Mouse (Mus musculus) heart, embryonic 15.5 days (tissue): ENCODE data around the gene Itpr1. TPM values are rescaled to one million over a fixed set of nuclear protein-coding genes. Genes with fewer than 3 reads are reported as not detected.

Experiments used
- ATAC-seq: fragments of 200-750 bp; cut with Nextera tagmentation; replicated peaks from 2 replicates; pipeline ENCODE4 v1.8.0; 2017; ENCODE audit warnings: low read depth, moderate TSS enrichment; ENCODE audit not compliant: insufficient number of reproducible peaks, insufficient read depth, low FRiP score
- H3K27ac ChIP-seq: fragments of 300-500 bp; sonication (generic); 2 replicates; pipeline ENCODE4 v1.5.1; 2015; ENCODE audit warnings: mild to moderate bottlenecking, inconsistent platforms
- H3K27me3 ChIP-seq: fragments of 300-500 bp; sonication (generic); 2 replicates; pipeline ENCODE4 v1.6.1; 2015; ENCODE audit warnings: inconsistent platforms
- H3K36me3 ChIP-seq: fragments of 300-500 bp; sonication (generic); 2 replicates; pipeline ENCODE4 v1.6.1; 2015; ENCODE audit warnings: mild to moderate bottlenecking, inconsistent platforms
- H3K4me1 ChIP-seq: fragments of 300-500 bp; sonication (generic); replicated peaks from 2 replicates; pipeline ENCODE4 v1.6.1; 2015; ENCODE audit warnings: inconsistent platforms
- H3K4me2 ChIP-seq: fragments of 300-500 bp; sonication (generic); 2 replicates; pipeline ENCODE4 v1.6.1; 2015; ENCODE audit warnings: inconsistent platforms, mild to moderate bottlenecking, moderate library complexity
- H3K4me3 ChIP-seq: fragments of 300-500 bp; sonication (generic); 2 replicates; pipeline ENCODE4 v1.5.1; 2015; ENCODE audit warnings: mild to moderate bottlenecking, inconsistent platforms
- H3K9ac ChIP-seq: fragments of 300-500 bp; sonication (generic); 2 replicates; pipeline ENCODE4 v1.6.1; 2015; ENCODE audit warnings: mild to moderate bottlenecking, inconsistent platforms
- H3K9me3 ChIP-seq: fragments of 300-500 bp; sonication (generic); replicated peaks from 2 replicates; pipeline ENCODE4 v1.6.1; 2016; ENCODE audit warnings: inconsistent platforms
- WGBS: fragments of 180-500 bp; shearing (Covaris S2); methylation state at CpG from one replicate; pipeline ENCODE4 v1.1.7; 2015; ENCODE audit warnings: mixed read lengths; 5-methylcytosine and 5-hydroxymethylcytosine counted together
- polyA plus RNA-seq: library from polyadenylated mRNA; unstranded; fragments of >200 nt; fragmentation: Nextera tagmentation; extraction: Ambion mirVana; gene quantifications from 2 replicates; pipeline ENCODE4 v1.2.1, GENCODE M21; 2015

Itpr1 gene
- polyA plus RNA-seq, 1 experiment from 2014 or later = 11.4 TPM

- H3K4me3 ChIP-seq = no peak overlapping the region
- H3K9me3 ChIP-seq = no peaks in the 10 kb centered on the region
- no peak overlapping the region for H3K4me2 ChIP-seq
- H3K27ac ChIP-seq = no peak overlapping the region
- no peaks in the 10 kb centered on the region for H3K27me3 ChIP-seq
- no peak for ATAC-seq
- no peak overlapping the region for H3K9ac ChIP-seq
- 80% methylated on average over 4 of the region's 4 CpGs for WGBS
- H3K36me3 ChIP-seq = peaks cover 41% of the 10 kb centered on the region
- H3K4me1 ChIP-seq = no peaks in the 10 kb centered on the region
Measured at GRCm38 (mm10) chr6:108367412-108367811, 154.5 kb downstream of the Itpr1 start.

GRCm38 (mm10) chr6:108369031-108369430, 156.1 kb downstream of the Itpr1 start:
- H3K36me3 ChIP-seq = peaks cover 37% of the 10 kb centered on the region
- no peak overlapping the region for H3K4me3 ChIP-seq
- ATAC-seq = no peak
- no peak overlapping the region for H3K27ac ChIP-seq
- no peaks in the 10 kb centered on the region for H3K9me3 ChIP-seq
- 91% methylated on average over 11 of the region's 11 CpGs for WGBS
- no peaks in the 10 kb centered on the region for H3K4me1 ChIP-seq
- H3K27me3 ChIP-seq = no peaks in the 10 kb centered on the region
- no peak overlapping the region for H3K9ac ChIP-seq
- no peak overlapping the region for H3K4me2 ChIP-seq

- 86% methylated on average over 7 of the region's 7 CpGs for WGBS
- H3K27ac ChIP-seq = no peak overlapping the region
- H3K27me3 ChIP-seq = no peaks in the 10 kb centered on the region
- no peak overlapping the region for H3K9ac ChIP-seq
- H3K36me3 ChIP-seq = peaks cover 26% of the 10 kb centered on the region
- no peaks in the 10 kb centered on the region for H3K9me3 ChIP-seq
- H3K4me3 ChIP-seq = no peak overlapping the region
- H3K4me2 ChIP-seq = no peak overlapping the region
- H3K4me1 ChIP-seq = no peaks in the 10 kb centered on the region
- ATAC-seq = no peak
Measured at GRCm38 (mm10) chr6:108371347-108371893, 158.5 kb downstream of the Itpr1 start.

GRCm38 (mm10) chr6:108374019-108374418, 161.1 kb downstream of the Itpr1 start:
- Histone ChIP-seq H3K4me3 (no peak overlapping the region), H3K4me1 (no peaks in the 10 kb centered on the region), H3K9me3 (no peaks in the 10 kb centered on the region), H3K27ac (no peak overlapping the region), H3K4me2 (no peak overlapping the region), H3K9ac (no peak overlapping the region), H3K36me3 (peaks cover 40% of the 10 kb centered on the region), H3K27me3 (no peaks in the 10 kb centered on the region)
- ATAC-seq = no peak
- WGBS = 74% methylated on average over 7 of the region's 7 CpGs

GRCm38 (mm10) chr6:108379041-108379440, 166.1 kb downstream of the Itpr1 start:
- Histone ChIP-seq H3K27me3 (no peaks in the 10 kb centered on the region), H3K9ac (no peak overlapping the region), H3K27ac (peak overlapping the region; percentile 62), H3K9me3 (no peaks in the 10 kb centered on the region), H3K4me3 (no peak overlapping the region), H3K36me3 (peaks cover 50% of the 10 kb centered on the region), H3K4me1 (no peaks in the 10 kb centered on the region), H3K4me2 (no peak overlapping the region)
- ATAC-seq = no peak
- WGBS = 70% methylated on average over 3 of the region's 3 CpGs

- Histone ChIP-seq H3K27ac (no peak overlapping the region), H3K27me3 (no peaks in the 10 kb centered on the region), H3K9me3 (no peaks in the 10 kb centered on the region), H3K4me2 (no peak overlapping the region), H3K9ac (no peak overlapping the region), H3K4me3 (no peak overlapping the region), H3K36me3 (peaks cover 58% of the 10 kb centered on the region), H3K4me1 (no peaks in the 10 kb centered on the region)
- ATAC-seq = no peak
- 68% methylated on average over 2 of the region's 2 CpGs for whole genome bisulfite sequencing
Measured at GRCm38 (mm10) chr6:108380209-108380608, 167.3 kb downstream of the Itpr1 start.

GRCm38 (mm10) chr6:108390624-108391324, 177.9 kb downstream of the Itpr1 start:
- WGBS = 79% methylated on average over 6 of the region's 6 CpGs
- no peak for ATAC-seq
- Histone ChIP-seq H3K27ac (no peak overlapping the region), H3K4me1 (no peaks in the 10 kb centered on the region), H3K36me3 (peaks cover 73% of the 10 kb centered on the region), H3K9ac (no peak overlapping the region), H3K9me3 (no peaks in the 10 kb centered on the region), H3K4me3 (no peak overlapping the region), H3K4me2 (no peak overlapping the region), H3K27me3 (no peaks in the 10 kb centered on the region)

- Histone ChIP-seq H3K27ac (no peak overlapping the region), H3K36me3 (peaks cover 70% of the 10 kb centered on the region), H3K4me3 (no peak overlapping the region), H3K27me3 (no peaks in the 10 kb centered on the region), H3K9me3 (no peaks in the 10 kb centered on the region), H3K9ac (no peak overlapping the region), H3K4me1 (no peaks in the 10 kb centered on the region), H3K4me2 (no peak overlapping the region)
- WGBS = 86% methylated on average over 8 of the region's 8 CpGs
- no peak for ATAC-seq
Measured at GRCm38 (mm10) chr6:108393131-108393530, 180.2 kb downstream of the Itpr1 start.

GRCm38 (mm10) chr6:108397956-108398355, 185.1 kb downstream of the Itpr1 start:
- Histone ChIP-seq H3K27me3 (no peaks in the 10 kb centered on the region), H3K4me3 (no peak overlapping the region), H3K36me3 (peaks cover 82% of the 10 kb centered on the region), H3K9me3 (no peaks in the 10 kb centered on the region), H3K4me1 (no peaks in the 10 kb centered on the region), H3K27ac (no peak overlapping the region), H3K9ac (no peak overlapping the region), H3K4me2 (no peak overlapping the region)
- WGBS = 87% methylated on average over 3 of the region's 3 CpGs
- ATAC-seq = no peak

GRCm38 (mm10) chr6:108401412-108401955, 188.6 kb downstream of the Itpr1 start:
- Histone ChIP-seq H3K9me3 (no peaks in the 10 kb centered on the region), H3K27me3 (no peaks in the 10 kb centered on the region), H3K9ac (no peak overlapping the region), H3K4me3 (no peak overlapping the region), H3K4me2 (no peak overlapping the region), H3K27ac (no peak overlapping the region), H3K4me1 (no peaks in the 10 kb centered on the region), H3K36me3 (peaks cover 79% of the 10 kb centered on the region)
- WGBS = 87% methylated on average over 10 of the region's 10 CpGs
- ATAC-seq = no peak

- H3K4me2 ChIP-seq = no peak overlapping the region
- ATAC-seq = no peak
- no peaks in the 10 kb centered on the region for H3K9me3 ChIP-seq
- H3K4me3 ChIP-seq = no peak overlapping the region
- peaks cover 64% of the 10 kb centered on the region for H3K36me3 ChIP-seq
- no peak overlapping the region for H3K9ac ChIP-seq
- H3K4me1 ChIP-seq = 0 out of 2 replicates have a peak, but pooled peaks cover 3% of the 10 kb centered on the region
- no peaks in the 10 kb centered on the region for H3K27me3 ChIP-seq
- H3K27ac ChIP-seq = no peak overlapping the region
- WGBS = 88% methylated on average over 8 of the region's 8 CpGs
Measured at GRCm38 (mm10) chr6:108404736-108405135, 191.8 kb downstream of the Itpr1 start.

GRCm38 (mm10) chr6:108408053-108408452, 195.2 kb downstream of the Itpr1 start:
- Histone ChIP-seq H3K4me2 (no peak overlapping the region), H3K27ac (no peak overlapping the region), H3K36me3 (peaks cover 48% of the 10 kb centered on the region), H3K4me1 (0 out of 2 replicates have a peak, but pooled peaks cover 3% of the 10 kb centered on the region), H3K9me3 (no peaks in the 10 kb centered on the region), H3K4me3 (no peak overlapping the region), H3K9ac (no peak overlapping the region), H3K27me3 (no peaks in the 10 kb centered on the region)
- WGBS = 90% methylated on average over 3 of the region's 3 CpGs
- ATAC-seq = no peak; the same call in 1 of the 2 replicates
